Mouse (Mus musculus) kidney, adult 11 months (tissue): Measurements from ENCODE around the gene Krt28.

Experiments used
- DNase-seq: peaks from one replicate; pipeline ENCODE4 v3.0.0; 2022

The Krt28 gene

DNA sequence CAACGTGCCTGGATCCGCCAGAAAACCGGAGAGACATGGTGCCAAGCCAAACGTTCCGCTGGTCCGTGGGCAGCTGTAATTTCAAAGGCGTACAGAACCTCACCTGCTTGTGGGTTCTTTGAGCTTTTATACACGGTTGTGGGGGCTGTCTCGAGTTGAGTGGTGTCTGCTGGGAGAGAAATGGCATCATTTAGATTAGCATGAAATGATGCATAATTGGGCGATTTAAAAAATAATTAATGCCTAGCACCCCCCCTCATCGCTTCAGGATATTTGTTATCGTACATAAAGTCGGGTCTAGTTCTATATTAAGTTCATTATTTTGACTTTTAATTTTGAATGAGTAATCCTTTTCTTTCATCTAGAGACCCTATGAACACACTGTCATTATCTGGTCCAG, at the start of gene Krt28:
Gene Krt28, minus strand, starts transcription at position 101 of the 400 bp plus-strand sequence.
- DNase-seq: no peak

DNA sequence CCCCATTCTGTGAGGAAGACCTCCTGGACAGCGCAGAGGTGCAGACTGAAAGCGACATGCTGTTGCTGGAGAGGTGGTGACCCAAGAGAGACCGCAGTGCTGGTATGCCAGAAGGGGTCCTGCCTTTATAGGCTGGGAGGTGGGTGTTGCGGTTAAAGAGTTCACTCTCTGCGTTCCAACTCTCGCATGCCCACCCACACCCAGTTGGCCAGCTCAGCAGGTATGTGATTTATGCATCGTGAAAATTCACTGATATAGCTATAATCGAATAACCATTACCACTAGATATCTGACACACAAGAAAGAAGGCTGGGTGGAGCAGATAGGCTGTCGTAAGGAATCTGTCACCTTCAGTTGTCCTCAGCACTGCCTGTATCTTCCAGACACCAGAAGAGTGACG, 47.5 kb upstream of the Krt28 start, which contains the start of gene Krt12:
Gene Krt12, minus strand, starts transcription at position 101 of the 400 bp plus-strand sequence.
- no peak for DNase-seq

DNA sequence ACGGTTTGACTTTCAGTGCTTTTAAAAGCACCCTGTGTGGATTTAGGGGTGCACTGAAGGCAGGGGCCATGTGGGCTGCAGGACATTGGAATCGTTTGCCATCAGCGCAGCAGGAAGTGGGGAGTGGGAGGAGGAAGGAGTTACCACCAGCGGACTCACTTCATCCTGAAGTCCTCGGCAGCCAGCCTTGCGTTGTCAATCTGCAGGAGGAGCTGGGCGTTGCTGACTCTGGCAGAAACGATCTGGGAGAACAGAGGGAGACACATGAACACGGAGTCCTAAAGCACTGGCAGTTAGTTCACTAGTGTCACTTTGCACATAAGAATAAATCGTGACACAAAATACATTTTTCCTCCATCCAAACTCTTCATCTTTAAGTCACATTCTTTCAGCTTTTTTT, 45.9 kb upstream of the Krt28 start:
- DNase-seq: no peak

DNA sequence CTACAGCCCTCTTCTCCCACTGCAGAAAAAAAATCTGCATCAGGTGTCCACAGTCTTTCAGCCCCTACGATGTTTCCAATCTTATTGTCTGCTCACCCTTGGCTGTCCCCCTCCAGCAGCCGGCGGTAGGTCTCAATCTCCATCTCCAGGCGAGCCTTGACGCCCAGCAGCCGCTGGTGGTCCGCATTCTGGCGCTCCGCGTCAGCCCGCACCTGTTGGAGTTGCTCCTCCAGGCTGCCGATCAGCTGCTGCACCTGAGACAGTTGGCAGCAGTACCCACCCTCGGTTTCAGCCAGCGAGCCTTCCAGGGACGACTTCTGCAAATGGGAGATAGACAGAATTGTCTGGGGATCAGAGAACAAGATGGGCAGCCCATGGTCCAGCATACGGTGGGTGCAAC, 43.1 kb upstream of the Krt28 start:
- no peak for DNase-seq

DNA sequence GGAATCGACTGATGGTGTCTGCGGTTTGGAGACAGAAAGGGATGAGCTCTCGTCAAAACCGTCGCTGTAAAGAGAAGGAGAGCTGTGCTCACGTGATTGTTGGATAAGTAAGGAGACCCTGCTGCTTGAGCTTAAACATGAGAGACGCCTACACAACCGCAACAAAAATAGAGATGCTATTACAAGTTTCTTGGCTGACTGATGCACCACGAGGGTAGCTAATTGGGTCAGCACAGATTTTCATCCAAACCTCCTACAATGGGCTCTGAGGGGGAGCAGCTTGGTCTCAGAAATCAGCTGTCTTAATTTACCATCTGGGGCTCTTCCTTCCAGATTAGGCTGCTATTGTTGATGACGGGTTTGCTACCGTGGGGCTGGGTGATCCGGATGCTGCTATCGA, 42.2 kb upstream of the Krt28 start:
- no peak for DNase-seq

DNA sequence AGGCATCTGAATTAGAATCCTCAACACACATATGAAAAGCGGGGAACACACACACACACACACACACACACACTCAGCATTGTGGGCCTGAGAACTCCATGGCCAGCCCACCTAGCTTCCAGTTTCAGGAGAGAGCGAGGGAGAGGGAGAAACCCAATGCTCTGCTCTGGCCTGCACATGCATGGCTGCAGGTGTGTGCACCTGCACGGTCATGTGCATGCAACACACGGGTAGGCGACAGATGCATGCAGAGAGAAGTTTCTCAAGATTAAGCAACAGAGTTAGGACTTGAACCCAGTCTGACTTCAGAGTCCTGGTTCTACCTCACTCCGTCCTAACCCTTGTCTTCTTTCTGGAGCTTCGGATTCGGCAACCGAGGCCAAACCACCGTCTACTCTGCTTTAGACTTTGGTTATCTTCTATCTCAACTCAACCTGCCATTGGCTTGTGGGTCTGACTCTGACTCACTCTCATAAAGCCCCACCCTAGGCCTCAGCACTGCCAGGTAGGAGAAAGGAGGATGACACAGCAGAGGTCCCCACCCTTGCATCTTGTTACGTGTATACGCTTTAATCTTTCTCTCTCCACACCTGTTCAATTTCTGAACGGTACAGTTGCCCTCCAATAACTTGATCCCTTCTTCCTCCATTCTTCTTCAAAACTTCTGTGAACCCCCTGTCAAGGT, 39.9 kb upstream of the Krt28 start:
- DNase-seq: no peak

DNA sequence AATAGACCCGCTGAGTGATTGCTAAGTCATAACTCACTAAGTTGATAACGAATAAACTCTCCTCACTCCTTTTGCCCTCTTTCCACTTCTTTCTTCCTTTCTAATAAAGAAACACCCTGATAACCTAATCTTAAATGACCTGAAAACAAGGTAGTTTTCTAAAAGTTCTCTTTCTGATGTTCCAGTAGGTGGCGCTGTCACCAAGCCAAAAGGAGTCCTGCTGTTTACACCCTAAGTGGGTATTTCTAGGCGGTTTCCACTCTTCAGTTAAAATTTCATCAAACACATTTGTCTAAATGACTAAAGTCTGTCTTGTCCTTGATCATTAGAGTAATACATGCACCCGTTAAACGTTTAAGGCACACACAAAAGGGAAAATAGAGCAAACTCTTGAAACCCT, 38.5 kb upstream of the Krt28 start:
- DNase-seq: no peak

DNA sequence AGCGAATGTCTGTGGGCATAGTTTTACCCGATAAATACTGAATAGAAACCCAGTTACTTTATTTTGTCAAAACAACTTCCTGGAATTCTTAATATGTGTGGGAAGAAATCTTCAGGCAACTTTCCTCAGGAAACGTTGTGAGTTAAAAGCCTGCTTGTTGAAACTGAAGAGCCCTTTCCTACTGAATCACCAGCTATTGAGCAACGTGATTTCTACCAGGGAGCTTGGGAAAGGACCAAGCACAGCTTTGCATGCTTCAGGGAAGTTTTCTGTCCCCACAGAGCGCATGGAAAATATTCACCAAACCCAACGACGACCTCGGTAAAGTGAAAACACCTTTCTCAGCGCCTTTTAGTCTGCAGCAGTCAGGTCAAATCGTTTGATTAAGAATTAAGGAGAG, 31.5 kb upstream of the Krt28 start:
- no peak for DNase-seq

DNA sequence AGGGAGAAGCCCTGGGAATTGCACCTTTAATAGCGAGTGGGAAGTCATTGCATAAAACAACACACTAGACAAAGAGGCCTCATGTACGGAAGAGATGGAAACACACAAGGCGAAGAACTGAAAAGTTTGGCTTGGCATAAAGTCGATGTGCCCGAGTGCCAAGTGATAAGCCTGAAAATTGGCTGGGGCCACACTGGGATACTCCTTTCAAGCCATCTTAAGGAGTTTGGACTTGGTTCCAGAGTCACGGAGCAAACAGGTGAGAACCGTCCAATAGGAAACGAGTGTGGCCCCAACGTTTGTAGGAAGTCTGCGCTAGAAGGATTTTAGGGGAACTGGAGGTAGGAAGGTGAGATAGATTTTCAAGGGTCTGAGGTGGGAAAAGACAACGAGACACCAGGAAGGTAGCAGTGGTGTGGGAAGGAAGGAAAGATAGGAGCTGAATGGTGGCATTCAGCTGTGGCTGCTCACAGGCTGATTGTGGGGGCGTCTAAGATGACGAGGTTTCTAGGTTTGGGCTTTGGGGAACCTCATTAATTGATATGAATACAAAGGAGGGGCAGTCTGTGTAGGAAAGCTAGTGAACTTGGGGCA, 25.4 kb upstream of the Krt28 start:
- no peak for DNase-seq

DNA sequence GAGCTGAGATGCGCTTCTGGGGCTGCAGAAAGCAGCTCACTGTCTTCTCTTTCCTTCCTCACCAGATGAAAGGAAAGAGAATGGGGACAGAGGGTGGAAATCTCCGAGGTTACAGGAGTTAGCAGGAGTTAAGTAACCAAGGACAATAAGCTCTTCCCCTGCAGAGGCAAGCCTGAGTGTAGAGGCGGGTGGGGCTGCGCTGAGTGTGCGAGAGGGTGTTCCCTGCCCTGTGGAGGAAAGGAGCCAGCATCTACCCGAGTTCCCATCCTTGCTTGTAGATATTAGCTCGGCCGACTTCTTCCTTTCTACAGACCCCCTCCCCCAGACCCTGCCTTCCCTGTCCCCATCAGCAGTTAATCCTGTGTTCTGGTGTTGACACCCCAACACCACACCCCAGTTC, 24.1 kb upstream of the Krt28 start:
- DNase-seq: no peak

DNA sequence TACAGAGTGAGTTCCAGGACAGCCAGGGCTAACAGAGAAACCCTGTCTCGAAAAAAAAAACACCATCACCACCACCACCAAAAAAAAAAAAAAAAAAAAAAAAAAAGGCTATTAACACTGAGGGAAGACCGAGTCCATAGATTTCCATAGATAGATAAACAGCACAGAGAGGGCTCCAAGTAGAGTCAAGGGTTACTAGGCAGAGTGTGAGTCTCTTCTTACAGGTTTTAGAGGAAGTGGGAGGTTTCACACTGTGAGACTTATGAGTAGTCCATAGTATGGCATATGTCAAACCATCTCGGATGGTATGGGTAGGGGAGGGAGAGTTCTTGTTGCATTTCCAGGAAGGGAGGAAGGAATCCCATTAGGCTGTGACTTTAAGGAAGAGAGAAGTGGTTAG, 23.4 kb upstream of the Krt28 start:
- DNase-seq: no peak

DNA sequence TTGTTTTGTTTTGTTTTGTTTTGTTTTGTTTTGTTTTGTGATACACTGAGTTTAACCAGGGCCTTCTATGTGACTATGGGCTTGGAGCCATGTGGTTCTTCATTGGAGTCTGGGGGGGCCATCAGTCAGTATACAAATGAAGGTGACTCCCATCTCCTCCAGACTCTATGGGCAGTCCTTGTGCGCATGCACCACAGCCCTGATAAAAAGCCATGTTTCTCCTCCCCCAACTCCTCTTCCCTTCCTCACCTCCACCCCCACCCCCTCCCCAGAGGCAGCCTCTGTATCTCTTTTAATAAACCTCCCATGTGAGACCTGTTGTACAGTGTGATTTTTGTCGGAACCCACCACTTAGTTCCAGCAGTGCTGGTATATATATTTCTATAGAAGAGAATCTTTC, 22.0 kb upstream of the Krt28 start:
- DNase-seq: no peak

DNA sequence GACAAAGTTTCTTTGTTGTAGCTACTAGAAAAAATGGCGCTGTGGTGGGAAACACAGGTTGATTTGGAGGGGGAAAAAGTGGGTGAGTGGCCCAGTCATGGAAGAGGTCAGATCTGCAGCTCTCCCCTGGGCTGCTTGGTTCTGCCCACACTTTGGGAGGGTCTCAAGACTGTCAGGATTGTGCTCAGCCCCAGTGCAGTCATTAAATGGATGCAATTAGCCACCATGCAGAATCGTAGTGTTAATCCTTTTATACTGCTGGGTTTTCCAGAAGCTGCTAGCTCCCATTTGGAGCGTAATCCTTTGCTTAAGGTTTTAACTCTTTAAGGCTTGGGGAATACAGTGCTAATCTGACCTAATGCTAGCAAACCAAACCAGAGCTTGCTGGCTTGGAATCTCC, 21.3 kb upstream of the Krt28 start:
- no peak for DNase-seq

DNA sequence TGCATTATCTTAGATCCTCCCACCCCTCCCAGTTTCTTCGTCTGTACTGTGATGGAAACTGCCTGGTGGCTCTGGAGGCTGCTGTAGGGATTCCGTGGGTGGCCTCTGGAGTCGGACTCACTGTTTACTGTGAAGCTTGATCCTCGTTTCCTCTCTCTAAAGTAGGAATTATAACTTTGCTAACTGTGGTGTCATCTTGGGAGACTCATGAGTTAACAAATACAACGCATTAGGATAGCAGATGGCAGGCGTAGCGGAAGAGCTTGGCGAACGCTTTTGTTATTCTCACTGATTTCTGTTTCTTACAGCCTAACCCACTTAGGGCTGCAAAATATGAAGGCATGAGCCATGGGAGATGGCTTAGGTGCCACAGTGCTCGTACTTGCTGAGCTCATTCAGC, 17.8 kb upstream of the Krt28 start:
- DNase-seq: no peak

DNA sequence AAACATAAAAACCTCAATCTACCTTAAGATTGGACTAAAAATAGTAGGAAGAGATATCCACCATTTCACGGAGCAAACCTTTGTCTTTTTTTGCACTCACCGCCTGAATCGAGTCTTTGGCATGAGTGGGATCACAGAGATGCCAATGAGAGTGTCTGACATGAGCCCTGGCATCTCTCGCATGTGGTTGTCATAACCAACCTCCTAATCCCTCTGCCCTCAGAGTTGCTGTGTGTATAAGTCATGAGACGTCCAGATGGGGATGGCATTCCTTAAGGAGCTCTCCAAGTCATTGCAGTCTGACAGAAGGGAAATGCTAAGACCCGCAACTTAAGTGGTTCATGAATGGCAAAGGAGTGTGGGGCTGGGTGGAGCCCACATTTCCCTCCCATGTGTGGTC, 16.7 kb upstream of the Krt28 start:
- no peak for DNase-seq

DNA sequence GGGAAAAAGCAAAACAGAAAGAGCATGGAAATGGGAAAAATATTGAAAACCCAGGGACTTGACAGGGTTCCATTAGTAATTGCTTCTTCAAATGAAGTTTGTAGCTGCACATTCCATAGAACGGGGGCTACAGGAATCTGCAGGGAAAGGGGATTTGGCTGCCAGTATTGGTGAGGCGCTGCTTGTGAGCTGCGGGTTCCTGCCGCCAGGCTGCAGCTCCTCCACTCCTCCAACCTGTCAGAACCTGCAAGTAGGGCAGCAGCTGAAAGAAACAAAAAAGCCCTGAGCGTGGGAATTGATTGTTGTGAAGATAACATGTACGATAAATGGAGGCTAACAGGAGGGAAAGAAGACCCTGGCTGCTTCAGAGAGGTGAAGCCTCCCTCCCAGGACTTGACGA, 16.2 kb upstream of the Krt28 start:
- no peak for DNase-seq

DNA sequence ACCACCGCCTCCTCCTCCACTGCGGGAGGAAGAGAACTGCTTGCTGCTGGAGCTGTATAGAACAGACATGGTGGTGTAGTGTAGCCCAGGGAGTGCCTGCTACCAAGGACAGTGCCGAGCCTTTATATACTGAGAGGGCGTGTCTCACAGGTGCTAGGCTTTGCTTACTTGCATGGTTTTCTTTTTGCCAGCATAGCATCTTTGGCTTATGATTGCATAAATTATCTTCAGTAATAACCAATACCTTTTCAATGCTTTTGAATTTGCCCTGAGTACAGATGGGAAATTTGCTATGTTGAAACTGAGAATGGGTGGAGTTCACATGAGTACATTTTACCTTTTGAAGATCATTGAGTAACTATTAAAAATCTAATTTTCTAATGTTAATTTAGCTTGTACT, 14.6 kb upstream of the Krt28 start, which contains the start of gene Krt10:
Gene Krt10, minus strand, starts transcription at position 101 of the 400 bp plus-strand sequence.
- DNase-seq: no peak

DNA sequence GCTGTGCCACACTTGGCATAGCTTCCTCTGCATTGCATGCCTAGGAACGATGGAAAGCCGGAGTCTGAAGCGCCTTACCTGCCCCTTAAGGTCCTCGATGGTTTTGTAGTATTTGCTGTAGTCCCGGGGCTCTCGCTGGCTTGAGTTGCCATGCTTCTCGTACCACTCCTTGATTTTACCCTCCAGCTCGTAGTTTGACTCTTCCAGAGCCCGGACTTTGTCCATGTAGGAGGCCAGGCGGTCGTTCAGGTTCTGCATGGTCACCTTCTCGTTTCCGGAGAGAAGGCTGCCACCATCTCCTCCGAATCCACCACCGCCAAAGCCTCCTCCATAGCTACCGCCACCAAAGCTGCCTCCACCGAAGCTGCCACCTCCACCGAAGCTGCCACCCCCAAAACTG, 14.0 kb upstream of the Krt28 start:
- peak; percentile 19 for DNase-seq

DNA sequence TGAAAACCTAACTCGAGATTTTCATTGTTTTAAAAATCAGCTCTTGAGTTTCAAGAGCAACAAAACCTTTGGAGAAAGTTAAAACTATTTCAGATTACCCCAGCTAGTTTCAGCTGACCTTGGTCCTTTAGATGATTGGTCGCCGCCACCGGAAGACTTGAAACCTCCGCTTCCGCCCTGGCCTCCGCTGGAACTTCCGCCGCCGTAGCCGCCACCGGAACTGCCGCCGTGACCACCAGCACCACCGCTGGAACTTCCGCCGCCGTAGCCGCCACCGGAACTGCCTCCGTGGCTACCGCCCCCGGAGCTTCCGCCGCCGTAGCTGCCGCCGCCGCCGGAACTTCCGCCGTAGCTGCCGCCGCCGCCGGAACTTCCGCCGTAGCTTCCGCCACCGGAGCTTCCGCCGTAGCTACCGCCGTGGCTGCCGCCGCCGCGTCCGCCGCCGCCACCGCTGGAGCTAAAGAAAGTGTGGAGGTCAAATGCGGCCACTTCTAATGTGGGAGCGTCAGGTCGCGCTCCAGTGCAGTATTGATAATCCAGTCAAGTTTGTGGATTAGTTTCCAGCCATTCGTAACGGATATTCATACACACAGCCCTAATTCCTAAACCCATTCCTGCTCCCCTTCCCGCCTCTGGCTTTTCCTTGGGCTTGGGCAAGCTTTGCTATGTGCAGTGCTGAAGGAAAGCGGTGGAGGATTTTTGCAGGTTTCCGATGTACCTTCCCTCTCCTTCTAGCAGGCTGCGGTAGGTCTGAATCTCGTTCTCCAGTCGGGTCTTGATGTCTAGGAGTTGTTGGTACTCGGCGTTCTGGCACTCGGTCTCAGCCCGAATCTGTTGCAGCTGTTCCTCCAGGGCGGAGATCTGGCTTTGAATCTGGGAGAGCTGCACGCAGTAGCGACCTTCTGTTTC, 11.4 kb upstream of the Krt28 start:
- peak; percentile 93 for DNase-seq

DNA sequence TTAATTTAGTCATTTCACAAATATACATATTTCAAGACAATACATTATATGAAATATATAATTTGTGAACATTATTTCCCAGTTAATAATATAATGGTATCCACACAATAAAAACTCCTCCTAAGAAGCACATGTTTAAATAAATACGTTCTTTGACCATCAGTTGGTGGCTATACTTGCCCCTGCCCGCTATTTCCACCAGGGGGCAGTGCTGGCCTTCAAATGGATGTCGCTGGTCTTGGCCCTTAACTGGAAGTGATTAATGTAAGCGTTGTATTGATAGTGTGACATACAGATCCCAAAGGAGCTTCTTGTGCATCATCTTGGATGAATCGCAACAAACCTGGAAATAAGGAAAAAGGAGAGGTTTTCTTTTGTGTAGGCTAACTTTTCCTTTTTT, 4.9 kb upstream of the Krt28 start:
- peak; percentile 51 for DNase-seq

DNA sequence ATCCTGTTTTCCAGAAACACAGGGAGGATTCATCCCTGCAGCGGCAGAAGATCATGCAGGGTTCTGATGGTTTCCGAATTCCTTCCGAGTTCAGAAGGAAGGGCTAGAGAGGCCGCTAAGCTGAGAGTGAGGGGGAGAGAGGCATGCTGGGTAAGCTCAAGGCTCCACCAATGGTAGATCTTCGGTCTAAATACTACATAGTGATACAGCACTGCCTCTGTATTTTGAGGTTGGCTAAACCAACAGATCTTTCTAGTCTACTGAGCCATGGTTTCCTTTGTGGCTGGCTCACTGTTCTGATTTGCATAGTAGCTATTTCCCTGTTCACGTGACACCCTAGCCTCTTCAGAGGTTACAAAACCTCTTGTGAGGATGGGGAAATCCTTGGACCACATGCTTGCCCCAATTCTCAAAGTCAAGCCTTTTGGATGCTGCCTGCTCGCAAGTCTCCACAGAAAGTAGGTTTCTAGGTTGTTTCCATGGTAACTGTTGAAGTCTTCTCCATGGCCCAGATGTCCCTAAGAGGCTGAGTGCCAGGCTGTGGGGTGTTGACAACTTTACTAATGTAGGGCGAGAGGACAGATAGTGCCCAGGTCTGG, 4.8 kb downstream of the Krt28 start:
- DNase-seq: no peak

DNA sequence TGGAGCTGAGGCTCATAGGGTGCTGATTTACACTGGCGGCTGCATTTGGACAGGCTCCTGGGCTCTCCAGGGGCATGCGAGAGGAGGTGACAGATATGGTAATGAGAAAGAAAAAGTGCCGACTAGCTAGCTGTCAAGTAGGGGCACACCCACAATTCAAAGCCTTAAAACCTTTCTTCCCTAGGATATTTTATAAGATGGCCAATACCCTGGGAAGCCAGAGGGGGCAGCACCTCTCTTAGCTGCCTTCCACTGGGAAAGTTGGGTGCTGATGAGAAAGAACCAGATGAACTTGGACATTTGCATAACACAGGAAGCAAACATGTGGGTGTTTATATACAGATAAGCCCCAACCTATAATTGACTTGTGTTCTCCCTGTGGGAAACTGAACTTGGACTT, 5.5 kb downstream of the Krt28 start:
- DNase-seq: no peak

DNA sequence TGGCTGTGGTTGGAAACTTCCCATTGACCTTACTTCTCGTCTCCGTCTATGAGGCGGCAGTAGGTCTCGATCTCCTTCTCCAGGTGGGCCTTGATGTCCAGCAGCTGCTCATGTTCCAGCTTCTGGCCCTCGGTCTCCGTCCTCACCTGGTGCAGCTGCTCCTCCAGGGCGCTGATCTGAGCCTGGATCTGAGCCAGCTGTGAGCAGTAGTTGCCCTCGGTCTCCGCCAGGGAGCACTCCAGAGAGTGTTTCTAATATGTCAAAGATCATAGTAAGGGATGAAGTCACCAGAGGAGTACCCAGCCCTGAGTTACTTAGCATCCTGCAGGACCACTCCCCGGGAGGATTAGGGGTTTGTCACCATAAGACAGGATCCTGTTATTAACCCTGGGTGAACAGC, 7.9 kb downstream of the Krt28 start:
- DNase-seq: peak; percentile 11

DNA sequence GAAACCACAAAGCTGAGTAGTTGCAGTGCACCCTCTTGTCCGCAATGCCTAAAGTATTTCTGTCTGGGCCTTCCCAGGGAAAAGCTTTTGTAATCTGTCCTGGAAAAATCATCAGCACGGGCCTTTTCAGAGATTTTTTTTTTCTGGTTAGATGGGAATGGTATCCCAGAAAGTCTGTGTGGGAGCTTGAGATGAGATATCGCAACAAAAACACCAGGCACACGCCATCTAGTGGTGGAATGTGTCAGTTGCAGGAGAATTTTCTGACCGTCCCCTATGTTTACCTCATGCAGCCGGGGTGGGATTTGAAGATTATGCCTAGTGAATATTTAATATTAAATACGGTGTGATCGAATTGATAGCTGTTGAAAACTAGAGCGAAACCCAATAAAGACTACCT, 10.3 kb downstream of the Krt28 start:
- no peak for DNase-seq
